ENCODE assay signal across 14 mouse cellular contexts in genomic region chr1:159632558-159632957, GRCm38 (mm10).
DNase-seq lines count a peak whose midpoint lies in the region; TF ChIP-seq lines count a peak whose summit lies in the region.
"Had no signal": no experiment of that assay in that cellular context is flagged by ENCODE, and none has a peak within 500 bp of the region (broad histone marks: within the 10 kb centered on the region; RNA-seq: fewer than 3 reads in every experiment).

No protein-coding gene starts in this region.

- peak overlapping the region; percentile 23; the same call in 1 of the 2 replicates for H3K27ac ChIP-seq in layer of hippocampus, adult 2 months

- TF ChIP-seq CTCF in layer of hippocampus, adult 2 months (conservative IDR thresholded peaks at IDR 0.05) = no peak; the same call in 1 of the 2 replicates

- no peak overlapping the region for H3K4me3 ChIP-seq in layer of hippocampus, adult 2 months

- intact Hi-C loops in heart, postnatal 36 days (cut with DNase I) = no loop called here

- peak; percentile 55 for DNase-seq in heart, adult 11 months
- no peak for DNase-seq in heart, postnatal 36 days
- DNase-seq in layer of hippocampus, adult 2 months (ENCODE audit: low spot score in 2 of 2) = no peak
- no peak for DNase-seq in layer of hippocampus, adult 11-12 months (ENCODE audit: low spot score)
- DNase-seq: adrenal gland, adult 2 months; adrenal gland, adult 8-10 months; adrenal gland, postnatal 10 days; adrenal gland, postnatal 14 days; adrenal gland, postnatal 25 days; adrenal gland, postnatal 36 days; B cell, adult 2 months; cerebellum, adult 11 months; cerebellum, adult 11-12 months; cerebellum, adult 18-20 months had no signal
